Mouse (Mus musculus) liver, embryonic 15.5 days (tissue): Measurements from ENCODE around the gene Il17f. TPM values are rescaled to one million over a fixed set of nuclear protein-coding genes. Genes with fewer than 3 reads are reported as not detected.

ENCODE experiments used
- ATAC-seq: fragments of 200-750 bp; cut with Nextera tagmentation; 2 replicates; pipeline ENCODE4 v1.8.0; 2017; ENCODE audit warnings: moderate number of reproducible peaks, mild to moderate bottlenecking, moderate library complexity; ENCODE audit not compliant: insufficient read depth
- H3K27ac ChIP-seq: fragments of 300-500 bp; sonication (generic); replicated peaks from 2 replicates; pipeline ENCODE4 v1.5.1; 2015; ENCODE audit warnings: mild to moderate bottlenecking, inconsistent platforms
- H3K27me3 ChIP-seq: fragments of 300-500 bp; sonication (generic); 2 replicates; pipeline ENCODE4 v1.6.1; 2015; ENCODE audit warnings: mild to moderate bottlenecking, inconsistent platforms
- H3K36me3 ChIP-seq: fragments of 300-500 bp; sonication (generic); replicated peaks from 2 replicates; pipeline ENCODE4 v1.6.1; 2015; ENCODE audit warnings: moderate library complexity, mild to moderate bottlenecking, inconsistent platforms
- H3K4me1 ChIP-seq: fragments of 300-500 bp; sonication (generic); replicated peaks from 2 replicates; pipeline ENCODE4 v1.6.1; 2015; ENCODE audit warnings: inconsistent platforms
- H3K4me2 ChIP-seq: fragments of 300-500 bp; sonication (generic); 2 replicates; pipeline ENCODE4 v1.6.1; 2015; ENCODE audit warnings: moderate library complexity, mild to moderate bottlenecking, inconsistent platforms
- H3K4me3 ChIP-seq: fragments of 300-500 bp; sonication (generic); replicated peaks from 2 replicates; pipeline ENCODE4 v1.5.1; 2015; ENCODE audit warnings: mild to moderate bottlenecking, inconsistent platforms
- H3K9ac ChIP-seq: fragments of 300-500 bp; sonication (generic); 2 replicates; pipeline ENCODE4 v1.6.1; 2015; ENCODE audit warnings: moderate library complexity, mild to moderate bottlenecking, inconsistent platforms
- H3K9me3 ChIP-seq: fragments of 300-500 bp; sonication (generic); replicated peaks from 2 replicates; pipeline ENCODE4 v1.6.1; 2016; ENCODE audit warnings: inconsistent platforms
- WGBS: fragments of 180-500 bp; shearing (Covaris S2); methylation state at CpG from one replicate; pipeline ENCODE4 v1.1.7; 2015; ENCODE audit warnings: mixed read lengths; ENCODE audit not compliant: insufficient replicate concordance; 5-methylcytosine and 5-hydroxymethylcytosine counted together
- polyA plus RNA-seq: library from polyadenylated mRNA; unstranded; fragments of >200 nt; fragmentation: Nextera tagmentation; extraction: Ambion mirVana; gene quantifications from 2 replicates; pipeline ENCODE4 v1.2.1, GENCODE M21; 2015

Il17f gene
- polyA plus RNA-seq, 1 experiment from 2014 or later, result not detected

DNA sequence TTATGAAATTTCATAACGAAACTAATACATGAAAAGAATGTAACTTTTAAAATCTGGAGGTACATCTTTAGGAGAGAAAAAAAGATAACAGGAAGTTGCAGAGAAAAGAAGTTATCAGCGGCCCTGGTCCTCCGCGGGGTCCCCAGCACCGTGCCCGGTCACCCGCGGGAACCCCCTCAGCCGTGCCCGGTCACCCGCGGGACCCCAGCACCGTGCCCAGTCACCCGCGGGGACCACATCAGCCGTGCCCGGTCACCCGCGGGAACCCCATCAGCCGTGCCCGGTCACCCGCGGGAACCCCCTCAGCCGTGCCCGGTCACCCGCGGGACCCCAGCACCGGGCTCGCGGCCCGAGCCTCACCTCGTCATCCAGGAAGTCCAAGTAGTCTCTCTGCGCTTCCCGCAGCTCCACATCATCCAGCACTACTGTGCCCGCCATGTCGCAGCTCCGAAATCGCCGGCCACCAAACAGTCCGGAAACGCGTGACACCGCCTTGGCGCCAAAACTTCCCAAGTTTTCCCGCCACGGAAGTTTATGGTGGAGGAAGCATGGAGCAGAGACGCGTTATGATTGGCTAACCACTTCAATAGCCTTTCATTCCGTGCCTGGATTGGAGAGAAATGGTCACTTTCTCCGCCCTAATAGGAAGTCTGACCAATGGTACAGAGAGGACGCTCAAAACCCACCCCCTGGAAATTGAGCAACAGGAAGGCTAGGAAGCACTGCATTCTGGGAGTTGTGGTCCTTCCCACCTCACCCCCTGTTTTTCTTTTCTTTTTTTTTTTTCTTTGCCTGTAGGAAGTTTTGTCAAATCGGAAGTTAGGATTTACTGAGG is 29.6 kb upstream of the Il17f start, which contains the start of gene Mcm3:
Gene Mcm3 (minus strand): TSS at position 542 of the 835 bp plus-strand sequence.
- WGBS, result under 1% methylated on average over 52 of the region's 52 CpGs
- peak within 1 kb of the TSS; percentile 77 for H3K4me2 ChIP-seq
- H3K9ac ChIP-seq, result peak within 1 kb of the TSS; percentile 81
- H3K27me3 ChIP-seq, result no peaks in the 10 kb centered on the region
- no peaks in the 10 kb centered on the region for H3K9me3 ChIP-seq
- H3K36me3 ChIP-seq, result peaks cover 37% of the 10 kb centered on the region
- peak within 1 kb of the TSS; percentile 77 for H3K27ac ChIP-seq
- ATAC-seq, result peak; percentile 98
- peak within 1 kb of the TSS; percentile 88 for H3K4me3 ChIP-seq
- peaks cover 27% of the 10 kb centered on the region for H3K4me1 ChIP-seq

DNA sequence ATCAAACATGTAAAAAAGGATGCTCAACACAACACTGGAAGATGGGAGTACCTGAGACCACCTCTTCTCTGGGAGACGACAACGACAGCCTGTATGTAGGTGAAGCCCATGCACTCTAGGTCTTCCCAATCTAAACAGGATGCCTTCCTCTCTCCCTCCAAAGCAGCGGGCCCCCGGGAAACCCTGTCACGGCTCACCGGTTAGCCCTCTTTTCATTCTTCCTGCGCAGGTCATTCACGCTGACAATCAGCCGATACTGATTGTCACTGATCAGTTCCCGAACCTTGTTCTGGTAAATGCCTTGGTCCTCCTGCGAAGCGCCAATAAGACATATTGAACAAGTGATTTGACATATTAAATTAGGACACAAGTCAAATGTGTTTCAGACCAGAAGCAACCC is 27.2 kb upstream of the Il17f start:
- H3K9ac ChIP-seq, result no peak overlapping the region
- no peaks in the 10 kb centered on the region for H3K27me3 ChIP-seq
- no peaks in the 10 kb centered on the region for H3K9me3 ChIP-seq
- H3K4me3 ChIP-seq, result peak overlapping the region; percentile 88
- no peak for ATAC-seq
- peak overlapping the region; percentile 70; the same call in 1 of the 2 replicates for H3K4me2 ChIP-seq
- H3K27ac ChIP-seq, result no peak overlapping the region
- H3K4me1 ChIP-seq, result peaks cover 27% of the 10 kb centered on the region
- H3K36me3 ChIP-seq, result peaks cover 61% of the 10 kb centered on the region
- 69% methylated on average over 12 of the region's 12 CpGs for WGBS

DNA sequence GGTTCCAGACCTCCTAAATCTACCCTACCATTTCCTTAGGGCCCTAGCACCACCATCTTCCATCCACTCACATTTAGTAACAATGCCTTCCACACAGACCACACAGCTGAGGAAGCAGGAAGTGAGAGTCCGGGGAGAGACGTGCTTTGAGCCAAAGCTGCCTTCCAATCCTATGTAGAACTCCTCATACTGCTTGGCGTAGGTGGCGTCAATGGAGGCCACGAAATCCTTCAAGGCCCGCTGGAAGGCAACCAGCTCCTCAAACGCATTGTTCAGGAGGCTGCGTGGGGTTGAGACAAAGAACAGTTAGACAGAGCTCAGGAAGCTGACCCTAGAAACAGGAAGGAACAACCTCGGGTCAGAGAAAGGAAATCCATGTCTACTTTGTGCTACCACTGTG is 26.8 kb upstream of the Il17f start:
- WGBS, result 64% methylated on average over 9 of the region's 9 CpGs
- H3K4me3 ChIP-seq, result no peak overlapping the region
- H3K4me1 ChIP-seq, result peaks cover 27% of the 10 kb centered on the region
- no peaks in the 10 kb centered on the region for H3K9me3 ChIP-seq
- no peak overlapping the region for H3K9ac ChIP-seq
- H3K4me2 ChIP-seq, result no peak overlapping the region; the same call in 1 of the 2 replicates
- no peaks in the 10 kb centered on the region for H3K27me3 ChIP-seq
- no peak for ATAC-seq
- no peak overlapping the region; the same call in 1 of the 2 replicates for H3K27ac ChIP-seq
- H3K36me3 ChIP-seq, result peaks cover 65% of the 10 kb centered on the region

DNA sequence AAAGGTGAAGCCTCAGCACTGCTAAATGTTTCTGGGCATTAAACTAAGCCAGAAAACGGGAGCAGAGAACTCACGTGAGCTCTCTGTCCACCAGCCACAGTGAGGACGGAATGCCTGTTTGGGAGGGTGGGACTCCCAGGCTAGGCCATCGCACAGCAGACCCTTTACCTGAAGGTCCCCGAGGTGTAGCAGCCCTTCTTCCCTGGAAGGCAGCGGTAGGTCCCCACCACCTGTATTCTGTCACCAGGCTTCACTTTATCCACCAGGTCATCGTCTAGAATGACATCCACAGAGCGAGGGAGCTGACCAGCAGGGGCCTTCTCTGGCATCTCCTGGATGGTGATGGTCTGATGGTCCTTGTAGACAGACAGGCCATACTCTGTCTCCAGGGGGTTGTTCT is 24.1 kb upstream of the Il17f start:
- Histone ChIP-seq H3K9ac (no peak overlapping the region), H3K27me3 (no peaks in the 10 kb centered on the region), H3K4me1 (peaks cover 17% of the 10 kb centered on the region), H3K9me3 (no peaks in the 10 kb centered on the region), H3K4me3 (no peak overlapping the region), H3K36me3 (peaks cover 92% of the 10 kb centered on the region), H3K4me2 (no peak overlapping the region), H3K27ac (no peak overlapping the region)
- ATAC-seq, result no peak
- WGBS, result 81% methylated on average over 8 of the region's 8 CpGs

DNA sequence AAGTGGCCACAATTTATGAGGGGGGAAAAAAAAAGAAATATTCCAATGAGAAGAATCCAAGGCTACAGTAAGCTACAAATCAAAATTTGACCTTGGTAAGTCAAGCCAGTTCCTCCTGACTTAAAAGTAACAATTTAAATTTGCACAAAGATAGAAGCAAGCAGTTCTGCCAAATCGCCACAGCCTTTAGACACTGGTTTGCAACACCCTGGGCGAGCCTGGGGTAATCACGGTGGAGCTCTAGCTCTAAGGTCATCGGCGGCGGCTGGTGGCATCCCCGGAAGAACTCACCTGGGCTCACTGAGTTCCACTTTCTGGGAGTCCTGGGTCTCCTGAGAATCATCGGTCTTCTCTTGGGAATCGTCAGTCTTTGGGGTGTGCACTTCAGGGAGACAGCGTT is 14.1 kb upstream of the Il17f start:
- H3K36me3 ChIP-seq, result peaks cover 99% of the 10 kb centered on the region
- H3K27me3 ChIP-seq, result no peaks in the 10 kb centered on the region
- WGBS, result 87% methylated on average over 10 of the region's 10 CpGs
- no peak overlapping the region for H3K27ac ChIP-seq
- H3K9me3 ChIP-seq, result no peaks in the 10 kb centered on the region
- no peaks in the 10 kb centered on the region for H3K4me1 ChIP-seq
- H3K4me3 ChIP-seq, result no peak overlapping the region
- ATAC-seq, result no peak
- no peak overlapping the region for H3K4me2 ChIP-seq
- no peak overlapping the region for H3K9ac ChIP-seq

DNA sequence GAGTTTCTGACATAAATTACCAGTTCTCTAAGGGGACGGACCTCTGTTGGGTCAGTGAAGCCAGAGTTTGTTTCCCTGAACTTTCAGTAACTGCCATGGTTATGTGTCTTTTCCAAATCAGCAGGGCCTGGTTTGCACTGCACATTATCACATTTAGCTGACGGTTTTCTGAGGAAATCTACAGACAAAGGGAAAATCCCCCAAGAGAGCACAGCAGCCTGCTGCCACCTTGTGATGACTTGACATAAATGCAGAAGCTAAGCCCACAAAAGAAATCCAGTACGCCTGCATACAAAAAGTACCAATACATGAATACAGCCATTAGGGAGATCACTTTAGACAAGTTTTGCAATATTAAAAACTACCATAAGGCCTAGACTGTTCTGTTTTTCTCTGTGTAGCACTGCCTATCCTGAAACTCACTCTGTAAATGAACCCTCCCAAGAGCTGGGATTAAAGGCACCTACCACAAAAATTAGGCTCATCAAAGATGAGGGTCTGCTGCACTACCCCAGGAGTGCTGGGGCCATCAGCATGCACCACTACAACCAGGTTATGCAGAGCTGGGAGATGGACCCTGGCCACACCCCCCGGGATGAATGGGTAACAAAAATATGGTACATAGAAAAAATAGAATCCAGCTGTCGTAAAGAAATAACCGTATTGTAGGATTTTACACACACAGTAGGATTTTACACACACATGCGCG is 11.4 kb upstream of the Il17f start:
- Histone ChIP-seq H3K4me1 (no peaks in the 10 kb centered on the region), H3K36me3 (peaks cover 85% of the 10 kb centered on the region), H3K9me3 (no peaks in the 10 kb centered on the region), H3K27me3 (no peaks in the 10 kb centered on the region), H3K4me2 (no peak overlapping the region), H3K9ac (no peak overlapping the region), H3K4me3 (no peak overlapping the region), H3K27ac (no peak overlapping the region)
- no peak for ATAC-seq
- 80% methylated on average over 8 of the region's 8 CpGs for WGBS

DNA sequence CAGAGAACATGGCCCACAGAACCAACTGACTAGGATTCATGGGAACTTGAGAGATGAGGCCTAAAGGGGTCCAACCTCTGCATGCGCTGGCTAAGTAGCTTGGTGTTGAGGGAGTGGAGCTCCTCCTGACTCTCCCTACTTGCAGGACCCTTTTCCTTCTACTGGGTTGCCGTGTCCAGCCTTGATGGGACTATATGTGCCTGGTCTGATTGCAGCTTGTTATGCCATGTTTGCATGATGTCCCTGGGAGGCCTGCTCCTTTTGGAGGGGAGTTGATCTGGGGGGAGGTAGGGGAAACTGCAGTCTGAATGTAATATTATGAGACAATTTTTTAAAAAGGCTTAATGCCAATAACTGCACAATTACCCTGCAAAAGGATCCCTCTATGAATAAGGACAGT is 10.9 kb upstream of the Il17f start:
- no peak for ATAC-seq
- Histone ChIP-seq H3K36me3 (peaks cover 79% of the 10 kb centered on the region), H3K9me3 (no peaks in the 10 kb centered on the region), H3K4me3 (no peak overlapping the region), H3K27ac (no peak overlapping the region), H3K9ac (no peak overlapping the region), H3K4me2 (no peak overlapping the region), H3K27me3 (no peaks in the 10 kb centered on the region), H3K4me1 (no peaks in the 10 kb centered on the region)
- 80% methylated on average over 2 of the region's 2 CpGs for WGBS

DNA sequence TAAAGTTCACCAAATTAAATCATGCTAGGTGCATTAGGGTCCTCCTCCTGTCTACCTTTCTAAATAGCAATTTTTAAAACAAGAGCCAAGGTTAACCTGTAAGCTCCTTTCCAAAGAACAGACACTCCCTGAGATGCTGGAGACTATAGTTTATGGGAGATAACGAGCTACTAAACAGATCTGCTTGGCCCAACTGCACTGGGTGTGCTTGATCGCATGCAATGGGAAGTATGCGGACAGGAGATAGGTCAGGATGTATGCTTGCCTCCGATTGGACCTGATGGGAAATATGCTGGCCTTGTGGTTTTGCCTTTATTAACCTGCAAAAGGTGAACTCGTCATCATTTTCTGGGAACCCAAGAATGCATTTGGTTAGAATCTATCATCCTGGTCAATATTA is 4.8 kb upstream of the Il17f start:
- Histone ChIP-seq H3K27me3 (no peaks in the 10 kb centered on the region), H3K9ac (no peak overlapping the region), H3K4me3 (no peak overlapping the region), H3K4me2 (0 out of 2 replicates have a peak overlapping the region, but pooled peaks have one; percentile 1), H3K27ac (no peak overlapping the region), H3K36me3 (peaks cover 19% of the 10 kb centered on the region), H3K4me1 (peaks cover 9% of the 10 kb centered on the region; the same call in 1 of the 2 replicates), H3K9me3 (no peaks in the 10 kb centered on the region)
- peak; percentile 82 for ATAC-seq
- WGBS, result 37% methylated on average over 5 of the region's 5 CpGs

DNA sequence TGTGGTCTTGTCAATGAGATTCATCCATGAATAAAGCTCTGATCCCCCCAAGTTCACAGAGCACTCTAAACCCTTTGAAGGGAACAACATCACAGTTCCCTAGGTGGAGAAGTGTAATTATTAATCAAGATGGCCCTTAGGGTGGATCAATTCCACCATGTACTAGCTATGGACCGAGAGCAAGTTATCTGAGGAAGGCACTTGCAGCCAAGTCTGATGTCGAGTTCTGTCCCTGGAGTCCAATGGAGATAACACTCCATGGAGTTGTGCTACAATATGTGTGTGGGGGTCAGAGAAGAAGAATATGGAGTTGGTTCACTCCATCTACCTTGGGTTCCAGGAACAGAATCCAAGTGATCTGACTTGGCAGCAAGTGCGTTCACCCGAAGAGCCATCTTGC is 4.3 kb upstream of the Il17f start:
- H3K4me2 ChIP-seq, result no peak overlapping the region
- H3K36me3 ChIP-seq, result peaks cover 15% of the 10 kb centered on the region
- ATAC-seq, result peak; percentile 67
- H3K27ac ChIP-seq, result no peak overlapping the region
- 62% methylated on average over 4 of the region's 4 CpGs for WGBS
- no peak overlapping the region for H3K9ac ChIP-seq
- H3K27me3 ChIP-seq, result no peaks in the 10 kb centered on the region
- H3K4me3 ChIP-seq, result no peak overlapping the region
- no peaks in the 10 kb centered on the region for H3K9me3 ChIP-seq
- peaks cover 9% of the 10 kb centered on the region; the same call in 1 of the 2 replicates for H3K4me1 ChIP-seq

DNA sequence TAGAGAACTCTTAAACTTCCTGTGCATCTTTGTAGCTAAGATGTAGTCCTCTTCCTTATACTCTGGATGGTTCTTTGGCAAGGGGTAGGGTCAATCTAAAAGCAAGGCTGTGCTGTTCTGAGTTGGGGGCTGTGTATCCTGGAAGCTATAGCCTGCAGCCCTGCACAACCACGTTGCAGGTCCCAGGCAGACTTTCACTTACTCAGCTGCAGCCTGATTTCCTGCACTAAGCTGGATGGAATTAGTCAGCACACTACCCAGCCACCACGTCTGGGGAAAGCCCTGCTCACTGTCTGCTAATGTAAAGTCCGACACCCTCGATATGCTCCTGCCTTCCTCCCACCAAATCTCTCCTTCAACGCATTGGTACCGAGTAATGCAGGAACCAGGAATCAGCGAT is 997 bp upstream of the Il17f start:
- Histone ChIP-seq H3K4me2 (no peak overlapping the region), H3K4me3 (no peak overlapping the region), H3K27me3 (no peaks in the 10 kb centered on the region), H3K4me1 (peaks cover 9% of the 10 kb centered on the region; the same call in 1 of the 2 replicates), H3K9me3 (no peaks in the 10 kb centered on the region), H3K27ac (no peak overlapping the region), H3K9ac (no peak overlapping the region), H3K36me3 (no peaks in the 10 kb centered on the region)
- WGBS, result 46% methylated on average over 7 of the region's 7 CpGs
- ATAC-seq, result no peak

DNA sequence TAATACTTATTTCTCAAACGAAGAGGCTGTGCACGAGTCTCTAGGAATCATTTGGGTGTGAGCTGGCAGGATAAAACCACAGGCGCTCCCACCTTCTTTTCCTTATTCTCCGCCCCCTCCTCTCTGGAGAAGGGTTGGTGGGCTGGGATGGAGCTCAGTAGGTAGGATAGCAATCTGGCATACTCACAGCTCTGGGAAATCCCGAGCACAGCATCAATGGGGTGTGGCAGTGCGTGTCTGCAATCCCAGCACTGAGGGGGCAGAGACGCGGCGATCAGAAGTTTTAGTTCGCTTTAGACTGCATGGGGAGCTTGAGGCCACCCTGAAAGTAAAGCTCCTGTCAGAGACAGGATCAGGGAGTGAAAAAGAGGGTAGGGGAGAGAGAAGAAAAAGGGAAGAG is 2.0 kb downstream of the Il17f start:
- Histone ChIP-seq H3K4me3 (no peak overlapping the region), H3K27me3 (no peaks in the 10 kb centered on the region), H3K36me3 (no peaks in the 10 kb centered on the region), H3K27ac (no peak overlapping the region), H3K9ac (no peak overlapping the region), H3K9me3 (no peaks in the 10 kb centered on the region), H3K4me2 (no peak overlapping the region), H3K4me1 (no peaks in the 10 kb centered on the region)
- WGBS, result 51% methylated on average over 10 of the region's 10 CpGs
- no peak for ATAC-seq
